Mouse (Mus musculus) duodenum, adult 2 months (tissue): ENCODE results near the gene Rfx8. TPM values are rescaled to one million over a fixed set of nuclear protein-coding genes. Genes with fewer than 3 reads are reported as not detected.

ENCODE experiments used
- polyA plus RNA-seq: library from polyadenylated mRNA; depleted of rRNA; stranded (reverse); fragments of >200 nt; gene quantifications from 2 replicates; pipeline ENCODE4 v1.2.3, GENCODE M21; 2012; ENCODE audit warnings: low replicate concordance; rRNA removed

Rfx8 gene
- 0.06 TPM in 1 of 2 replicates, not detected in the other for polyA plus RNA-seq

DNA sequence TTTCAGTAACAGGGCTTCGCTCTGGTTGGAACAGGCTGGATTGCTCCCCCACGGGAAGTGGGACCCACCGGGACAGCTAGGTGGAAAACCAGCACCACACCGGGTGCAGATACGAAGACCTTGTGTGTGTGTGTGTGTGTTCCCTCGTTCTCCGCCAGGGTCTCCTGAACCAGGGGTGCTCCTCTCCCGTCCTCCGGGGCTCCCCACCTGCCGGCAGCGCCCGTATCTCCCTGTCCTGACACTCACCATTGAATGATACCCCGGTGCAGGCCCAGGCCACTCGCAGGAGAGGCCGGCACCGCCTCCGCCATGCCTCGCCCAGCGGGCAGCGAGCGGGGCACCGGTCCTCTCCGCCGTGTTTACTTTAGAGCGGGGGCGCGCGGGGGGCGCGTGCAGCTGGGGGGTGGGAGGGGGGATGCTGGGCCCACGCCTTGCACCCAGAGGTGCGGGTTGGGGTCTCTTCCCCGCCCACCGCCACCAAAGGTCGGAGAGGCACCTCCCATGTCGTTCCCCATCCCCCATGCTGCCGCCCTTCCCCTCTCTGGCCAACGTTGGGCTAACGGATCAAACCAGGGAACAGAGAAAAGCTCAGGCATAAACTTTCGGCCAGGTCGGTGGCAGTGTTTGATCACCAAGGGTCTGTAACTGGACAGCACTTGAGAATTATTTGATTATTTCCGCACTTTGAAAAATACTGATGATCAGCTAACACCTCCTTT, at the start of gene Rfx8:
Gene Rfx8, minus strand, starts transcription at position 366 of the 719 bp plus-strand sequence.

DNA sequence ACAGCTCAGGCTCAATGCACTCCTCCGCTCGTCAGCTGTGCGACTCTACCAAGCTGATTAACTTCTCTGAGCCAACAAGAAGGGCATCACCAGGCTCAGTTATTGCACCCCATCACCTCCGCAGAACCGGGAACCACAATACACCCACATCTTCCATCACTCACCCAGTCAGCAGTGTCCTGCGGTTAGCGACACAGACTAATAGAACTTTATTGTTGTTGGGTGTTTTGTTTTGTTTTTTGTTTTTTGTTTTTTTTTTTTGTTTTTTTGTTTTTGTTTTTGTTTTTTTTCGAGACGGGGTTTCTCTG, 69.6 kb downstream of the Rfx8 start, which contains the start of gene Creg2:
Gene Creg2, minus strand, starts transcription at position 234 of the 308 bp plus-strand sequence.

Other genes starting within 250 kb of the Rfx8 start
- gene Tbc1d8, start 242.2 kb downstream of the Rfx8 start, polyA plus RNA-seq, result 5.8 and 8.8 TPM in 2 replicates
- gene Cnot11, start 186.0 kb downstream of the Rfx8 start, polyA plus RNA-seq, result 19.3 and 29.8 TPM in 2 replicates
- gene Rnf149, start 143.6 kb downstream of the Rfx8 start, polyA plus RNA-seq, result 16.3 and 17.6 TPM in 2 replicates
- 0.08 and 0.13 TPM in 2 replicates for gene Creg2, start 69.5 kb downstream of the Rfx8 start, polyA plus RNA-seq
- not detected in 2 replicates for gene Gm3646, start 84.3 kb upstream of the Rfx8 start, polyA plus RNA-seq
- 21.9 TPM in 2 replicates for gene Map4k4, start 179.9 kb upstream of the Rfx8 start, polyA plus RNA-seq